Mouse (Mus musculus): ENCODE results near the gene Il27ra. TPM values are rescaled to one million over a fixed set of nuclear protein-coding genes. Genes with fewer than 3 reads are reported as not detected.
A peak's percentile ranks its signal among the peaks of the same experiment; 100 is the strongest.

Il27ra gene
- polyA plus RNA-seq, 1 experiment: 0.07 TPM

GRCm38 (mm10) chr8:83995973-83996372 lies 46.4 kb downstream of the Il27ra start:
- peak overlapping the region; percentile 86 for H3ac ChIP-seq (ENCODE audit: control insufficient read depth, insufficient read length)
- peak overlapping the region; percentile 75 for H3K4me2 ChIP-seq (ENCODE audit: low read depth)
- no peaks in the 10 kb centered on the region for H3K79me2 ChIP-seq (ENCODE audit: control insufficient read depth, insufficient read depth)
- no peaks in the 10 kb centered on the region for H3K27me3 ChIP-seq (ENCODE audit: control insufficient read depth, insufficient read depth, insufficient read length)
- peak overlapping the region; percentile 26 for H3K4me3 ChIP-seq
- TF ChIP-seq MYOD1 (IDR thresholded peaks at IDR 0.05; ENCODE audit: control insufficient read depth in 1 of 3, insufficient read length in 2 of 3, low read depth in 2 of 3) (no peak), E2F4 (IDR thresholded peaks at IDR 0.05; ENCODE audit: insufficient read depth) (no peak), TCF12 (IDR thresholded peaks at IDR 0.05; ENCODE audit: insufficient read depth, poor library complexity, severe bottlenecking) (no peak), POLR2A (IDR thresholded peaks at IDR 0.05; ENCODE audit: insufficient read length, low read depth) (no peak), CEBPB (IDR thresholded peaks at IDR 0.05; ENCODE audit: insufficient read depth, poor library complexity, severe bottlenecking) (no peak), POLR2AphosphoS2 (IDR thresholded peaks at IDR 0.05; ENCODE audit: insufficient read length, low read depth) (no peak), REST (IDR thresholded peaks at IDR 0.05; ENCODE audit: insufficient read depth, insufficient read length) (no peak), MYOG (IDR thresholded peaks at IDR 0.05; ENCODE audit: control insufficient read depth in 1 of 3, insufficient read depth in 1 of 3, insufficient read length in 2 of 3, low read depth in 2 of 3) (no peak), SRF (IDR thresholded peaks at IDR 0.05; ENCODE audit: control insufficient read depth, insufficient read length, low read depth) (no peak)
- peaks cover 18% of the 10 kb centered on the region for H3K36me3 ChIP-seq (ENCODE audit: control insufficient read depth, insufficient read depth)

GRCm38 (mm10) chr8:83994030-83994429 lies 48.4 kb downstream of the Il27ra start:
- TF ChIP-seq TCF3 (IDR thresholded peaks at IDR 0.05; ENCODE audit: insufficient read length, low read depth): no peak
- TF ChIP-seq MYOG (IDR thresholded peaks at IDR 0.05; ENCODE audit: control insufficient read depth in 1 of 3, insufficient read depth in 1 of 3, insufficient read length in 2 of 3, low read depth in 2 of 3): no peak
- no peak for TF ChIP-seq POLR2A (IDR thresholded peaks at IDR 0.05; ENCODE audit: insufficient read length, low read depth)
- no peak for TF ChIP-seq MAX (IDR thresholded peaks at IDR 0.05; ENCODE audit: low read depth)
- TF ChIP-seq REST (IDR thresholded peaks at IDR 0.05; ENCODE audit: insufficient read depth, insufficient read length): no peak
- TF ChIP-seq E2F4 (IDR thresholded peaks at IDR 0.05; ENCODE audit: insufficient read depth): no peak
- TF ChIP-seq SRF (IDR thresholded peaks at IDR 0.05; ENCODE audit: control insufficient read depth, insufficient read length, low read depth): no peak
- Histone ChIP-seq H3ac (ENCODE audit: control insufficient read depth, insufficient read length) (no peak overlapping the region), H3K79me2 (ENCODE audit: control insufficient read depth, insufficient read depth) (no peaks in the 10 kb centered on the region), H3K36me3 (ENCODE audit: control insufficient read depth, insufficient read depth) (peaks cover 18% of the 10 kb centered on the region), H3K4me2 (ENCODE audit: low read depth) (no peak overlapping the region), H3K4me3 (no peak overlapping the region), H3K27me3 (ENCODE audit: control insufficient read depth, insufficient read depth, insufficient read length) (no peaks in the 10 kb centered on the region)

- TF ChIP-seq USF1 (IDR thresholded peaks at IDR 0.05; ENCODE audit: low read depth) (no peak), TCF3 (IDR thresholded peaks at IDR 0.05; ENCODE audit: insufficient read length, low read depth) (no peak), MAX (IDR thresholded peaks at IDR 0.05; ENCODE audit: low read depth) (no peak), TCF12 (IDR thresholded peaks at IDR 0.05; ENCODE audit: insufficient read depth, poor library complexity, severe bottlenecking) (no peak), POLR2AphosphoS2 (IDR thresholded peaks at IDR 0.05; ENCODE audit: insufficient read length, low read depth) (no peak), MYOG (IDR thresholded peaks at IDR 0.05; ENCODE audit: control insufficient read depth in 1 of 3, insufficient read depth in 1 of 3, insufficient read length in 2 of 3, low read depth in 2 of 3) (no peak), SRF (IDR thresholded peaks at IDR 0.05; ENCODE audit: control insufficient read depth, insufficient read length, low read depth) (no peak), E2F4 (IDR thresholded peaks at IDR 0.05; ENCODE audit: insufficient read depth) (no peak), REST (IDR thresholded peaks at IDR 0.05; ENCODE audit: insufficient read depth, insufficient read length) (no peak), MYOD1 (IDR thresholded peaks at IDR 0.05; ENCODE audit: control insufficient read depth in 1 of 3, insufficient read length in 2 of 3, low read depth in 2 of 3) (no peak), CEBPB (IDR thresholded peaks at IDR 0.05; ENCODE audit: insufficient read depth, poor library complexity, severe bottlenecking) (no peak), POLR2A (IDR thresholded peaks at IDR 0.05; ENCODE audit: insufficient read length, low read depth) (no peak)
These were observed 49.9 kb downstream of the Il27ra start for GRCm38 (mm10) chr8:83992488-83992887.

GRCm38 (mm10) chr8:83990170-83990569 lies 52.2 kb downstream of the Il27ra start:
- Histone ChIP-seq H3ac (ENCODE audit: control insufficient read depth, insufficient read length) (no peak overlapping the region), H3K27me3 (ENCODE audit: control insufficient read depth, insufficient read depth, insufficient read length) (no peaks in the 10 kb centered on the region), H3K4me2 (ENCODE audit: low read depth) (no peak overlapping the region), H3K36me3 (ENCODE audit: control insufficient read depth, insufficient read depth) (peaks cover 25% of the 10 kb centered on the region), H3K79me2 (ENCODE audit: control insufficient read depth, insufficient read depth) (no peaks in the 10 kb centered on the region), H3K4me3 (no peak overlapping the region)
- TF ChIP-seq TCF3 (IDR thresholded peaks at IDR 0.05; ENCODE audit: insufficient read length, low read depth) (no peak), POLR2A (IDR thresholded peaks at IDR 0.05; ENCODE audit: insufficient read length, low read depth) (no peak), MYOG (IDR thresholded peaks at IDR 0.05; ENCODE audit: control insufficient read depth in 1 of 3, insufficient read depth in 1 of 3, insufficient read length in 2 of 3, low read depth in 2 of 3) (no peak), E2F4 (IDR thresholded peaks at IDR 0.05; ENCODE audit: insufficient read depth) (no peak), USF1 (IDR thresholded peaks at IDR 0.05; ENCODE audit: low read depth) (no peak), POLR2AphosphoS2 (IDR thresholded peaks at IDR 0.05; ENCODE audit: insufficient read length, low read depth) (no peak), SRF (IDR thresholded peaks at IDR 0.05; ENCODE audit: control insufficient read depth, insufficient read length, low read depth) (no peak), TCF12 (IDR thresholded peaks at IDR 0.05; ENCODE audit: insufficient read depth, poor library complexity, severe bottlenecking) (no peak), REST (IDR thresholded peaks at IDR 0.05; ENCODE audit: insufficient read depth, insufficient read length) (no peak), CEBPB (IDR thresholded peaks at IDR 0.05; ENCODE audit: insufficient read depth, poor library complexity, severe bottlenecking) (no peak), MYOD1 (IDR thresholded peaks at IDR 0.05; ENCODE audit: control insufficient read depth in 1 of 3, insufficient read length in 2 of 3, low read depth in 2 of 3) (no peak), MAX (IDR thresholded peaks at IDR 0.05; ENCODE audit: low read depth) (no peak)

More at GRCm38 (mm10) chr8:83992488-83992887, 49.9 kb downstream of the Il27ra start:
- Histone ChIP-seq H3K36me3 (ENCODE audit: control insufficient read depth, insufficient read depth) (peaks cover 25% of the 10 kb centered on the region), H3K27me3 (ENCODE audit: control insufficient read depth, insufficient read depth, insufficient read length) (no peaks in the 10 kb centered on the region), H3K79me2 (ENCODE audit: control insufficient read depth, insufficient read depth) (no peaks in the 10 kb centered on the region), H3K4me3 (no peak overlapping the region), H3K4me2 (ENCODE audit: low read depth) (no peak overlapping the region), H3ac (ENCODE audit: control insufficient read depth, insufficient read length) (no peak overlapping the region)

Data from myocyte (in vitro differentiated cells).